In the genomic region with DNA sequence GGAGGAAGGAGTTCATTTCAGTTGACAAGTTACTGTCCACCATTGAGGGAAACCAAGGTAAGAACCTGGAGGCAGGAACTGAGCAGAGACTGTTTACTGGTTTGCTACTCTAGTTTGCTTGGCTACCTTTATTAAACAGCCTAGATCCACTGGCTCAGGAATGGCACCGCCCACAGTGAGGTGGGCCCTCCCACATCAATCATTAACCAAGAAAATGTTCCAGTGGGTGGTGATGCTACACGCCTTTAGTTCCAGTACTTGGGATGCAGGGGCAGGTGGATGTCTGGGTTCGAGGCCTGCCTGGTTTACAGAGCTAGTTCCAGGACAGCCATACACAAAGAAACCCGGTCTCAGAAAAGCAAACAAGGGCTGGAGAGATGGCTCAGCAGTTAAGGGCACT, we compare ENCODE assay signal across 17 mouse cellular contexts. TPM values are rescaled to one million over a fixed set of nuclear protein-coding genes. Genes with fewer than 3 reads are reported as not detected.
DNase-seq lines count a peak whose midpoint lies in the region; ATAC-seq and TF ChIP-seq lines count a peak whose summit lies in the region.
"Had no signal": no experiment of that assay in that cellular context is flagged by ENCODE, and none has a peak within 500 bp of the region (broad histone marks: within the 10 kb centered on the region; RNA-seq: fewer than 3 reads in every experiment).

No protein-coding gene starts in this region.

- TF ChIP-seq POLR2A in limb, embryonic 14.5 days (IDR thresholded peaks at IDR 0.05; ENCODE audit: borderline replicate concordance, extremely low read depth, insufficient read depth, insufficient read length) = no peak
- TF ChIP-seq POLR2A in bone marrow macrophage, adult 2 months (IDR thresholded peaks at IDR 0.05; ENCODE audit: borderline replicate concordance, low read depth, low read length) = no peak

- H3K4me2 ChIP-seq in limb, embryonic 14.5 days (replicated peaks; ENCODE audit: low read depth, low read length, severe bottlenecking) = 0 out of 2 replicates have a peak overlapping the region, but pooled peaks have one; percentile 3
- H3K4me2 ChIP-seq in liver, embryonic 15.5 days = peak overlapping the region; percentile 96
- H3K4me2 ChIP-seq in forebrain, embryonic 11.5 days (ENCODE audit: low read depth, low read length, severe bottlenecking) = no peak overlapping the region
- H3K4me2 ChIP-seq: midbrain, embryonic 15.5 days had no signal

- no peak for ATAC-seq in limb, embryonic 14.5 days (ENCODE audit: low FRiP score, low read depth)
- no peak for ATAC-seq in liver, embryonic 15.5 days (ENCODE audit: insufficient read depth)
- ATAC-seq in forebrain, embryonic 11.5 days (replicated peaks; ENCODE audit: low FRiP score) = no peak
- ATAC-seq: forebrain, embryonic 13.5 days; hindbrain, postnatal 0 days; midbrain, embryonic 15.5 days had no signal

- H3K4me3 ChIP-seq in limb, embryonic 14.5 days (replicated peaks; ENCODE audit: low read length) = no peak overlapping the region
- H3K4me3 ChIP-seq in limb, embryonic 10.5 days = no peak overlapping the region
- peak overlapping the region; percentile 78 for H3K4me3 ChIP-seq in bone marrow macrophage, adult 2 months (ENCODE audit: insufficient read depth, low read length)
- H3K4me3 ChIP-seq in liver, embryonic 15.5 days (replicated peaks) = peak overlapping the region; percentile 79; the same call in 1 of the 2 replicates
- no peak overlapping the region for H3K4me3 ChIP-seq in forebrain, embryonic 11.5 days (ENCODE audit: low read depth, low read length)
- H3K4me3 ChIP-seq: heart, embryonic 12.5 days; midbrain, embryonic 15.5 days had no signal

- H3K27me3 ChIP-seq in limb, embryonic 14.5 days (ENCODE audit: control insufficient read depth, insufficient read depth, low read length) = no peaks in the 10 kb centered on the region
- H3K27me3 ChIP-seq in limb, embryonic 10.5 days (ENCODE audit: low read depth, poor library complexity, severe bottlenecking) = no peaks in the 10 kb centered on the region
- no peaks in the 10 kb centered on the region for H3K27me3 ChIP-seq in liver, embryonic 15.5 days
- no peaks in the 10 kb centered on the region for H3K27me3 ChIP-seq in forebrain, embryonic 11.5 days (ENCODE audit: control insufficient read depth, insufficient read depth, low read length)
- H3K27me3 ChIP-seq: heart, embryonic 12.5 days; midbrain, embryonic 15.5 days; Patski had no signal

- WGBS in limb, embryonic 14.5 days = 87% methylated on average over 4 of the region's 4 CpGs
- WGBS in limb, embryonic 10.5 days = 91% methylated on average over 4 of the region's 4 CpGs
- WGBS in liver, embryonic 15.5 days (ENCODE audit: insufficient replicate concordance) = 70% methylated on average over 4 of the region's 4 CpGs
- 87% methylated on average over 4 of the region's 4 CpGs for WGBS in forebrain, embryonic 11.5 days

- H3K9me3 ChIP-seq in limb, embryonic 14.5 days (ENCODE audit: control insufficient read depth, low read length) = no peaks in the 10 kb centered on the region
- H3K9me3 ChIP-seq in limb, embryonic 10.5 days (replicated peaks) = no peaks in the 10 kb centered on the region
- H3K9me3 ChIP-seq in liver, embryonic 15.5 days (replicated peaks) = no peaks in the 10 kb centered on the region
- no peaks in the 10 kb centered on the region for H3K9me3 ChIP-seq in forebrain, embryonic 11.5 days (ENCODE audit: control insufficient read depth, low read length)
- H3K9me3 ChIP-seq: forebrain, embryonic 13.5 days; heart, embryonic 12.5 days; midbrain, embryonic 15.5 days had no signal

- DNase-seq in limb, embryonic 14.5 days (ENCODE audit: low spot score) = no peak
- DNase-seq in limb, embryonic 10.5 days (ENCODE audit: low spot score) = no peak
- DNase-seq in kidney, postnatal 10 days = peak; percentile 57
- DNase-seq in right cerebral cortex, postnatal 4 days = no peak
- DNase-seq in forebrain, embryonic 11.5 days (ENCODE audit: low spot score) = no peak
- DNase-seq: cerebellum, adult 11 months; cerebellum, postnatal 14 days; embryo, embryonic 11 days; heart, postnatal 4 days had no signal

- no peak overlapping the region for H3K9ac ChIP-seq in limb, embryonic 14.5 days (ENCODE audit: low read depth, low read length, severe bottlenecking)
- H3K9ac ChIP-seq in liver, embryonic 15.5 days = no peak overlapping the region
- H3K9ac ChIP-seq in forebrain, embryonic 11.5 days (ENCODE audit: low read length) = no peak overlapping the region
- H3K9ac ChIP-seq: forebrain, embryonic 13.5 days; heart, embryonic 12.5 days; midbrain, embryonic 15.5 days had no signal

- peaks cover 9% of the 10 kb centered on the region; the same call in 1 of the 2 replicates for H3K36me3 ChIP-seq in limb, embryonic 14.5 days (ENCODE audit: control insufficient read depth, insufficient read depth, low read length)
- H3K36me3 ChIP-seq in limb, embryonic 10.5 days = peaks cover 30% of the 10 kb centered on the region
- peaks cover 19% of the 10 kb centered on the region for H3K36me3 ChIP-seq in liver, embryonic 15.5 days (replicated peaks)
- H3K36me3 ChIP-seq in forebrain, embryonic 11.5 days (ENCODE audit: control insufficient read depth, insufficient read depth, low read length) = no peaks in the 10 kb centered on the region
- H3K36me3 ChIP-seq: midbrain, embryonic 15.5 days had no signal

- H3K27ac ChIP-seq in limb, embryonic 14.5 days (replicated peaks; ENCODE audit: low read depth, low read length) = no peak overlapping the region
- no peak overlapping the region for H3K27ac ChIP-seq in limb, embryonic 10.5 days
- H3K27ac ChIP-seq in bone marrow macrophage, adult 2 months (ENCODE audit: insufficient read depth, low read depth, low read length) = peak overlapping the region; percentile 57
- peak overlapping the region; percentile 88; the same call in 1 of the 2 replicates for H3K27ac ChIP-seq in liver, embryonic 15.5 days (replicated peaks)
- H3K27ac ChIP-seq in forebrain, embryonic 11.5 days (ENCODE audit: low read depth, low read length) = no peak overlapping the region
- H3K27ac ChIP-seq: forebrain, embryonic 13.5 days; hindbrain, postnatal 0 days; kidney, postnatal 0 days; midbrain, embryonic 15.5 days had no signal

- no peak for TF ChIP-seq CTCF in bone marrow macrophage, adult 2 months (IDR thresholded peaks at IDR 0.05; ENCODE audit: low read depth, low read length)

- peaks cover 10% of the 10 kb centered on the region for H3K4me1 ChIP-seq in limb, embryonic 14.5 days (ENCODE audit: control insufficient read depth, insufficient read depth, low read length)
- H3K4me1 ChIP-seq in limb, embryonic 10.5 days = peaks cover 16% of the 10 kb centered on the region
- H3K4me1 ChIP-seq in bone marrow macrophage, adult 2 months (ENCODE audit: control insufficient read depth, insufficient read depth, low read length) = peaks cover 53% of the 10 kb centered on the region
- H3K4me1 ChIP-seq in liver, embryonic 15.5 days (replicated peaks) = peaks cover 64% of the 10 kb centered on the region
- H3K4me1 ChIP-seq in forebrain, embryonic 11.5 days (replicated peaks; ENCODE audit: control insufficient read depth, insufficient read depth, low read length) = peaks cover 9% of the 10 kb centered on the region; the same call in 1 of the 2 replicates

RNA-seq across cellular contexts. Expression of a gene that starts 1.8 kb away (rescaled TPM):
- polyA plus RNA-seq in limb, embryonic 14.5 days (2012; rRNA removed) = 36.2 and 44.1 TPM in 2 replicates
- polyA plus RNA-seq in limb, embryonic 14.5 days (2014; fragmentation: Nextera tagmentation; extraction: Ambion mirVana) = 29.8 and 29.9 TPM in 2 replicates
- polyA plus RNA-seq in limb, embryonic 10.5 days (2016; fragmentation: Nextera tagmentation; extraction: Ambion mirVana) = 19.9 and 23.6 TPM in 2 replicates
- polyA plus RNA-seq in bone marrow macrophage, adult 2 months (2012; ENCODE audit: insufficient read depth, insufficient read length, missing spikeins) = 214 and 223 TPM in 2 replicates
- 31.1 and 32.9 TPM in 2 replicates for polyA plus RNA-seq in liver, embryonic 15.5 days (2015; fragmentation: Nextera tagmentation; extraction: Ambion mirVana)
- 21.3 and 21.6 TPM in 2 replicates for polyA plus RNA-seq in forebrain, embryonic 11.5 days (2014; fragmentation: Nextera tagmentation; extraction: Ambion mirVana)

RNA-seq across cellular contexts. Expression of a gene that starts 10.6 kb away (rescaled TPM):
- polyA plus RNA-seq in limb, embryonic 14.5 days (2012; rRNA removed) = not detected in 2 replicates
- polyA plus RNA-seq in limb, embryonic 14.5 days (2014; fragmentation: Nextera tagmentation; extraction: Ambion mirVana) = 0.19 TPM in 1 of 2 replicates, not detected in the other
- 0.15 TPM in 1 of 2 replicates, not detected in the other for polyA plus RNA-seq in limb, embryonic 10.5 days (2016; fragmentation: Nextera tagmentation; extraction: Ambion mirVana)
- not detected in 2 replicates for polyA plus RNA-seq in bone marrow macrophage, adult 2 months (2012; ENCODE audit: insufficient read depth, insufficient read length, missing spikeins)
- polyA plus RNA-seq in liver, embryonic 15.5 days (2015; fragmentation: Nextera tagmentation; extraction: Ambion mirVana) = 0.09 and 0.15 TPM in 2 replicates
- not detected in 2 replicates for polyA plus RNA-seq in forebrain, embryonic 11.5 days (2014; fragmentation: Nextera tagmentation; extraction: Ambion mirVana)
- polyA plus RNA-seq: forebrain, embryonic 13.5 days; midbrain, embryonic 15.5 days had no signal

RNA-seq across cellular contexts. Expression of a gene that starts 14.0 kb away (rescaled TPM):
- polyA plus RNA-seq in limb, embryonic 14.5 days (2012; rRNA removed) = 178 and 192 TPM in 2 replicates
- polyA plus RNA-seq in limb, embryonic 14.5 days (2014; fragmentation: Nextera tagmentation; extraction: Ambion mirVana) = 235 and 237 TPM in 2 replicates
- polyA plus RNA-seq in limb, embryonic 10.5 days (2016; fragmentation: Nextera tagmentation; extraction: Ambion mirVana) = 202 and 204 TPM in 2 replicates
- polyA plus RNA-seq in bone marrow macrophage, adult 2 months (2012; ENCODE audit: insufficient read depth, insufficient read length, missing spikeins) = 164 and 191 TPM in 2 replicates
- 160 and 162 TPM in 2 replicates for polyA plus RNA-seq in liver, embryonic 15.5 days (2015; fragmentation: Nextera tagmentation; extraction: Ambion mirVana)
- polyA plus RNA-seq in forebrain, embryonic 11.5 days (2014; fragmentation: Nextera tagmentation; extraction: Ambion mirVana) = 189 and 195 TPM in 2 replicates

RNA-seq across cellular contexts. Expression of a gene that starts 14.6 kb away (rescaled TPM):
- polyA plus RNA-seq in limb, embryonic 14.5 days (2012; rRNA removed) = 5.3 and 8.7 TPM in 2 replicates
- polyA plus RNA-seq in limb, embryonic 14.5 days (2014; fragmentation: Nextera tagmentation; extraction: Ambion mirVana) = 4.9 and 5.6 TPM in 2 replicates
- polyA plus RNA-seq in limb, embryonic 10.5 days (2016; fragmentation: Nextera tagmentation; extraction: Ambion mirVana) = 3.2 and 4.2 TPM in 2 replicates
- polyA plus RNA-seq in bone marrow macrophage, adult 2 months (2012; ENCODE audit: insufficient read depth, insufficient read length, missing spikeins) = not detected in 2 replicates
- 0.07 TPM in 1 of 2 replicates, not detected in the other for polyA plus RNA-seq in liver, embryonic 15.5 days (2015; fragmentation: Nextera tagmentation; extraction: Ambion mirVana)
- polyA plus RNA-seq in forebrain, embryonic 11.5 days (2014; fragmentation: Nextera tagmentation; extraction: Ambion mirVana) = 0.21 and 0.51 TPM in 2 replicates
- polyA plus RNA-seq: heart, embryonic 12.5 days had no signal

RNA-seq across cellular contexts. Expression of a gene that starts 20.3 kb away (rescaled TPM):
- 2,709 and 3,185 TPM in 2 replicates for polyA plus RNA-seq in limb, embryonic 14.5 days (2012; rRNA removed)
- 1,651 and 1,722 TPM in 2 replicates for polyA plus RNA-seq in limb, embryonic 14.5 days (2014; fragmentation: Nextera tagmentation; extraction: Ambion mirVana)
- 1,693 and 2,093 TPM in 2 replicates for polyA plus RNA-seq in limb, embryonic 10.5 days (2016; fragmentation: Nextera tagmentation; extraction: Ambion mirVana)
- 685 and 784 TPM in 2 replicates for polyA plus RNA-seq in bone marrow macrophage, adult 2 months (2012; ENCODE audit: insufficient read depth, insufficient read length, missing spikeins)
- 1,043 and 1,068 TPM in 2 replicates for polyA plus RNA-seq in liver, embryonic 15.5 days (2015; fragmentation: Nextera tagmentation; extraction: Ambion mirVana)
- 1,407 and 1,469 TPM in 2 replicates for polyA plus RNA-seq in forebrain, embryonic 11.5 days (2014; fragmentation: Nextera tagmentation; extraction: Ambion mirVana)

Comparison
In these comparisons a context has a peak if more than half of its experiments do, and no peak if none do; other contexts are left out.
1. H3K27ac ChIP-seq: peak in bone marrow macrophage, adult 2 months (single experiment) and liver, embryonic 15.5 days (single experiment); none in limb, embryonic 14.5 days (single experiment), limb, embryonic 10.5 days (single experiment) and forebrain, embryonic 11.5 days (single experiment).
2. H3K4me3 ChIP-seq: peak in bone marrow macrophage, adult 2 months (single experiment) and liver, embryonic 15.5 days (single experiment); none in limb, embryonic 14.5 days (single experiment), limb, embryonic 10.5 days (single experiment) and forebrain, embryonic 11.5 days (single experiment).